Mouse (Mus musculus): ENCODE results near the gene Ccdc18. TPM values are rescaled to one million over a fixed set of nuclear protein-coding genes. Genes with fewer than 3 reads are reported as not detected.

The Ccdc18 gene
- polyA plus RNA-seq, 1 experiment, result 7.5 TPM

GRCm38 (mm10) chr5:108131849-108132440 lies 730 bp upstream of the Ccdc18 start:
- Histone ChIP-seq H3K27ac (ENCODE audit: insufficient read depth, low read length) (peak overlapping the region; percentile 53), H3K4me3 (ENCODE audit: insufficient read depth, low read length) (peak overlapping the region; percentile 77), H3K4me1 (ENCODE audit: control insufficient read depth, insufficient read depth, low read length) (no peaks in the 10 kb centered on the region)
- no peak for TF ChIP-seq POLR2A (IDR thresholded peaks at IDR 0.05; ENCODE audit: low read depth, low read length)
- TF ChIP-seq CTCF (IDR thresholded peaks at IDR 0.05; ENCODE audit: borderline replicate concordance, insufficient read depth, low read length), result no peak

- Histone ChIP-seq H3K4me3 (ENCODE audit: insufficient read depth, low read length) (no peak overlapping the region), H3K27ac (ENCODE audit: insufficient read depth, low read length) (no peak overlapping the region), H3K4me1 (ENCODE audit: control insufficient read depth, insufficient read depth, low read length) (no peaks in the 10 kb centered on the region)
- TF ChIP-seq CTCF (IDR thresholded peaks at IDR 0.05; ENCODE audit: borderline replicate concordance, insufficient read depth, low read length) (no peak), POLR2A (IDR thresholded peaks at IDR 0.05; ENCODE audit: low read depth, low read length) (no peak)
Measured at GRCm38 (mm10) chr5:108152592-108152991, 19.9 kb downstream of the Ccdc18 start.

- Histone ChIP-seq H3K4me1 (ENCODE audit: control insufficient read depth, insufficient read depth, low read length) (no peaks in the 10 kb centered on the region), H3K27ac (ENCODE audit: insufficient read depth, low read length) (no peak overlapping the region), H3K4me3 (ENCODE audit: insufficient read depth, low read length) (no peak overlapping the region)
- no peak for TF ChIP-seq CTCF (IDR thresholded peaks at IDR 0.05; ENCODE audit: borderline replicate concordance, insufficient read depth, low read length)
- no peak for TF ChIP-seq POLR2A (IDR thresholded peaks at IDR 0.05; ENCODE audit: low read depth, low read length)
Measured at GRCm38 (mm10) chr5:108160796-108161195, 28.1 kb downstream of the Ccdc18 start.

GRCm38 (mm10) chr5:108163695-108164094 lies 31.0 kb downstream of the Ccdc18 start:
- H3K4me1 ChIP-seq (ENCODE audit: control insufficient read depth, insufficient read depth, low read length), result no peaks in the 10 kb centered on the region
- H3K27ac ChIP-seq (ENCODE audit: insufficient read depth, low read length), result no peak overlapping the region
- no peak for TF ChIP-seq CTCF (IDR thresholded peaks at IDR 0.05; ENCODE audit: borderline replicate concordance, insufficient read depth, low read length)
- H3K4me3 ChIP-seq (ENCODE audit: insufficient read depth, low read length), result no peak overlapping the region

GRCm38 (mm10) chr5:108184050-108184449 lies 51.4 kb downstream of the Ccdc18 start:
- H3K4me1 ChIP-seq (ENCODE audit: control insufficient read depth, insufficient read depth, low read length), result no peaks in the 10 kb centered on the region
- H3K27ac ChIP-seq (ENCODE audit: insufficient read depth, low read length), result no peak overlapping the region
- H3K4me3 ChIP-seq (ENCODE audit: insufficient read depth, low read length), result no peak overlapping the region
- TF ChIP-seq CTCF (IDR thresholded peaks at IDR 0.05; ENCODE audit: borderline replicate concordance, insufficient read depth, low read length) (no peak), POLR2A (IDR thresholded peaks at IDR 0.05; ENCODE audit: low read depth, low read length) (no peak)

- Histone ChIP-seq H3K27ac (ENCODE audit: insufficient read depth, low read length) (no peak overlapping the region), H3K4me1 (ENCODE audit: control insufficient read depth, insufficient read depth, low read length) (no peaks in the 10 kb centered on the region), H3K4me3 (ENCODE audit: insufficient read depth, low read length) (no peak overlapping the region)
- TF ChIP-seq POLR2A (IDR thresholded peaks at IDR 0.05; ENCODE audit: low read depth, low read length) (no peak), CTCF (IDR thresholded peaks at IDR 0.05; ENCODE audit: borderline replicate concordance, insufficient read depth, low read length) (no peak)
Measured at GRCm38 (mm10) chr5:108188967-108189366, 56.3 kb downstream of the Ccdc18 start.

GRCm38 (mm10) chr5:108206008-108206407 lies 73.3 kb downstream of the Ccdc18 start:
- Histone ChIP-seq H3K4me3 (ENCODE audit: insufficient read depth, low read length) (no peak overlapping the region), H3K27ac (ENCODE audit: insufficient read depth, low read length) (no peak overlapping the region), H3K4me1 (ENCODE audit: control insufficient read depth, insufficient read depth, low read length) (no peaks in the 10 kb centered on the region)
- no peak for TF ChIP-seq CTCF (IDR thresholded peaks at IDR 0.05; ENCODE audit: borderline replicate concordance, insufficient read depth, low read length)
- TF ChIP-seq POLR2A (IDR thresholded peaks at IDR 0.05; ENCODE audit: low read depth, low read length), result no peak

- Histone ChIP-seq H3K4me3 (ENCODE audit: insufficient read depth, low read length) (no peak overlapping the region), H3K27ac (ENCODE audit: insufficient read depth, low read length) (no peak overlapping the region), H3K4me1 (ENCODE audit: control insufficient read depth, insufficient read depth, low read length) (no peaks in the 10 kb centered on the region)
- TF ChIP-seq CTCF (IDR thresholded peaks at IDR 0.05; ENCODE audit: borderline replicate concordance, insufficient read depth, low read length) (no peak), POLR2A (IDR thresholded peaks at IDR 0.05; ENCODE audit: low read depth, low read length) (no peak)
Measured at GRCm38 (mm10) chr5:108211512-108211911, 78.8 kb downstream of the Ccdc18 start.

- Histone ChIP-seq H3K4me3 (ENCODE audit: insufficient read depth, low read length) (no peak overlapping the region), H3K27ac (ENCODE audit: insufficient read depth, low read length) (no peak overlapping the region), H3K4me1 (ENCODE audit: control insufficient read depth, insufficient read depth, low read length) (no peaks in the 10 kb centered on the region)
- TF ChIP-seq CTCF (IDR thresholded peaks at IDR 0.05; ENCODE audit: borderline replicate concordance, insufficient read depth, low read length) (no peak), POLR2A (IDR thresholded peaks at IDR 0.05; ENCODE audit: low read depth, low read length) (no peak)
Measured at GRCm38 (mm10) chr5:108214928-108215327, 82.3 kb downstream of the Ccdc18 start.

GRCm38 (mm10) chr5:108224077-108224476 lies 91.4 kb downstream of the Ccdc18 start:
- TF ChIP-seq POLR2A (IDR thresholded peaks at IDR 0.05; ENCODE audit: low read depth, low read length), result no peak
- no peak for TF ChIP-seq CTCF (IDR thresholded peaks at IDR 0.05; ENCODE audit: borderline replicate concordance, insufficient read depth, low read length)
- H3K4me1 ChIP-seq (ENCODE audit: control insufficient read depth, insufficient read depth, low read length), result no peaks in the 10 kb centered on the region
- H3K4me3 ChIP-seq (ENCODE audit: insufficient read depth, low read length), result no peak overlapping the region
- no peak overlapping the region for H3K27ac ChIP-seq (ENCODE audit: insufficient read depth, low read length)
